Mouse (Mus musculus) liver, postnatal 0 days (tissue): ENCODE results near the gene Hspa1a.
"Not testable (repeated sequence)": the region's sequence is repeated elsewhere in the genome, so short reads cannot be mapped to it uniquely, and the experiment has no call there.

Experiments
- CTCF ChIP-seq: sonication (generic); IDR thresholded peaks from 2 replicates; pipeline ENCODE4 v1.5.1; 2016; ENCODE audit warnings: antibody characterized with exemption, low read depth
- EP300 ChIP-seq: IDR thresholded peaks from 2 replicates; pipeline ENCODE4 v1.6.1; 2016; ENCODE audit warnings: antibody characterized with exemption, low read depth, mild to moderate bottlenecking

- TF ChIP-seq CTCF, EP300: not testable (repeated sequence)
Measured at GRCm38 (mm10) chr17:34959130-34959778, 12.7 kb downstream of the Hspa1a start, which contains the start of gene Hspa1b.
